Mouse (Mus musculus) bone marrow, adult 2 months (tissue): ENCODE measurements around the gene Elp4.

Experiments used
- CTCF ChIP-seq: fragments of 200-500 bp; IDR thresholded peaks from 2 replicates; pipeline ENCODE4 v1.5.1; 2011; ENCODE audit warnings: low read length, control low read depth; ENCODE audit not compliant: control insufficient read depth, insufficient read depth
- POLR2A ChIP-seq: fragments of 200-500 bp; IDR thresholded peaks from 2 replicates; pipeline ENCODE4 v1.6.1; 2011; ENCODE audit warnings: low read depth, mild to moderate bottlenecking, control low read depth, low read length, borderline replicate concordance; ENCODE audit not compliant: control insufficient read depth

DNA sequence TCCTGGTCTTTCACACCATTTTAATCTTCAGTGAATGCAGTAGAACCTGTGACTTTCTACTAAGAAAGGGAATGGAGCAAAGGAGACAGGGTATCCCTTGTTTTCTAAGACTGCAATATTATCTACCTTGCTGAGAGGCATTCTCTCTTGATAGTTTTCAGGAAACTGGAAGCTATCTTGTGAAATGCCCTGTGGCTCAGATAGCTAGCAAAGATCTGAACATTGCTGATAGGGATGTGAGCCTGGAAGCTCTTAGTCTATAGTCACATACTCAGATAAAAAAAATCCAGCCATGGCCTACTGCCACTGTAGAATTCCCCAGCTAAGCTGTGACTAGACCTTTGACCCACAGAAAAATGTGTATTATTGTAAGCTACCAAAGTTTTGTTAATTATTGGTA is 13.5 kb downstream of the Elp4 start:
- TF ChIP-seq CTCF (no peak), POLR2A (no peak)
